Mouse (Mus musculus): ENCODE measurements around the gene 1700020A23Rik.
"Not testable (repeated sequence)": the region's sequence is repeated elsewhere in the genome, so short reads cannot be mapped to it uniquely, and the experiment has no call there.

1700020A23Rik gene

DNA sequence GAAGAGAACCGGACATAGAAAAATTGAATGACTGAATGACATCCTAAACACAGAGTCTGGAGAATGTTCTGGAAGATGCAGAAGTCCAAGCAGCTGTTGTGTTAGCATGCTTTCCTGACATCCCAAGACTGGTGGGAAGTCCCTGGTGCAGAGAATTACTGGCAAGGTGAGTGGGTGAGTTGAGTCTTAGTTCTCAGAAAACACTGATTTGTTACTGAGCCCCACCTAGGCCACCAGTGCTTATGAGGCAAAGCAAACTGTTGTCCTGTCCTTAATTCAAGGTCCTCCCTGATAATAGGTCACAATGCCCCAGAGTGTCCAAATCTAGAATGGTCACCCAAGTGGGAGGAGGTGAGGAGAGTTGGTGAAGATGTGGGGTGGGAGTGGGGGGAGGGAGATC, at the start of gene 1700020A23Rik, which contains the start of gene Gm28372:
1700020A23Rik (plus strand) TSS at position 321 of the 400 bp plus-strand sequence.
Gm28372 (plus strand) TSS at position 301 of the 400 bp plus-strand sequence.
- in situ Hi-C loops (cut with MboI; ENCODE audit: low pct_unique_long_range_greater_than_20kb in 1 of 2, low sequenced_read_pairs in 2 of 2, unreplicated experiment in 1 of 2): no loop called here

GRCm38 (mm10) chr2:130357551-130357950, 47.5 kb upstream of the 1700020A23Rik start:
- in situ Hi-C loops (cut with MboI; ENCODE audit: low pct_unique_long_range_greater_than_20kb in 1 of 2, low sequenced_read_pairs in 2 of 2, unreplicated experiment in 1 of 2): no loop called here

DNA sequence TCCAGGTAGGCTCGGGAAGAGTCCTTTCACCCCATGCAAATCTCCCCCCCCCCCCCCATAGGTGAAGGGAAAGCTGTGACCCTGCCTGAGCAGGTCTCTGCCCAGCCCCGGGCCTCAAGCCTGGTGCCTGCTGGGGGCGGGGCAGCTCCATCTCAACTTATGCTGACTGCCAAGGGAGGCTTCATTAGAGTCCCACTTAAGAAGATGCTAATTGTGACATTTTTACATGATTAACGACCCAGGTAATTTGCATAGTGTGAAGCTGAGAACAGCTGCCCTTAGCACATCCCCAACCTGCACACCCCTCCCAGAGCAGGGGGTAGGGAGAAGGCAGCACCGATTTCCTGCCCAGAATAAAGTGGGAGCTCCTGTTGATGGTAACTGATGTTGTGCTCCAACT, 46.2 kb upstream of the 1700020A23Rik start:
- in situ Hi-C loops (cut with MboI; ENCODE audit: low pct_unique_long_range_greater_than_20kb in 1 of 2, low sequenced_read_pairs in 2 of 2, unreplicated experiment in 1 of 2): no loop called here

- in situ Hi-C loops (cut with MboI; ENCODE audit: low pct_unique_long_range_greater_than_20kb in 1 of 2, low sequenced_read_pairs in 2 of 2, unreplicated experiment in 1 of 2): loop anchor here in 1 of 2 experiments (10.0 kb wide), 1 partner anchor 68 kb away; the partner anchor contains the start of gene Ebf4
Observed at GRCm38 (mm10) chr2:130362511-130363026, 42.5 kb upstream of the 1700020A23Rik start.

GRCm38 (mm10) chr2:130365211-130366094, 39.6 kb upstream of the 1700020A23Rik start:
- in situ Hi-C loops (cut with MboI; ENCODE audit: low pct_unique_long_range_greater_than_20kb in 1 of 2, low sequenced_read_pairs in 2 of 2, unreplicated experiment in 1 of 2): loop anchor here (5.0 to 10.0 kb wide), 2 partner anchors 71 to 78 kb away; partner anchors contain the start of gene Ebf4 (in 1 of the 2)

GRCm38 (mm10) chr2:130367386-130367785, 37.7 kb upstream of the 1700020A23Rik start:
- in situ Hi-C loops (cut with MboI; ENCODE audit: low pct_unique_long_range_greater_than_20kb in 1 of 2, low sequenced_read_pairs in 2 of 2, unreplicated experiment in 1 of 2): loop anchor here (5.0 to 10.0 kb wide), 2 partner anchors 73 to 80 kb away; partner anchors contain the start of gene Ebf4 (in 1 of the 2)

GRCm38 (mm10) chr2:130373026-130373425, 32.0 kb upstream of the 1700020A23Rik start:
- in situ Hi-C loops (cut with MboI; ENCODE audit: low pct_unique_long_range_greater_than_20kb in 1 of 2, low sequenced_read_pairs in 2 of 2, unreplicated experiment in 1 of 2): not testable (repeated sequence)

DNA sequence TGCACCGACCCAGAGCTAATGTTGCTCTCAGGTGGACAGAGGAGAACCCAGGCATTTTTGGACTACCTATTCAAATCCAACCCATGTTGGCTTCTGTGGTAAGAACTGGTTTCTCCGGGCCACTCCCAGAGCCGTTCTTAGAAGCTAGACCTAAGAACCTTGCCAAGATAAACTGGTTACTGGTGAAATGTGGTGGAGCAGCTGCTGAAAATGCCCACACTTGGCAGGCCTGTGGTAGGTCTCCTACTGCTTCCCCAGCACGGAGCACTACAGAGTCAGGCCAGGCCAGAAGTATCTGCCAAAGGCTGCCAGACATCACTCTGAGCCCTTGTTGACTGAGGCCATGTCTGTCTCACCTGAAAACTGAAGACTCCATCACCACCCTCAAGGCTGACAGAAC, 30.1 kb upstream of the 1700020A23Rik start:
- in situ Hi-C loops (cut with MboI; ENCODE audit: low pct_unique_long_range_greater_than_20kb in 1 of 2, low sequenced_read_pairs in 2 of 2, unreplicated experiment in 1 of 2): no loop called here

- in situ Hi-C loops (cut with MboI; ENCODE audit: low pct_unique_long_range_greater_than_20kb in 1 of 2, low sequenced_read_pairs in 2 of 2, unreplicated experiment in 1 of 2): no loop called here
Observed at GRCm38 (mm10) chr2:130383205-130383604, 21.9 kb upstream of the 1700020A23Rik start.

DNA sequence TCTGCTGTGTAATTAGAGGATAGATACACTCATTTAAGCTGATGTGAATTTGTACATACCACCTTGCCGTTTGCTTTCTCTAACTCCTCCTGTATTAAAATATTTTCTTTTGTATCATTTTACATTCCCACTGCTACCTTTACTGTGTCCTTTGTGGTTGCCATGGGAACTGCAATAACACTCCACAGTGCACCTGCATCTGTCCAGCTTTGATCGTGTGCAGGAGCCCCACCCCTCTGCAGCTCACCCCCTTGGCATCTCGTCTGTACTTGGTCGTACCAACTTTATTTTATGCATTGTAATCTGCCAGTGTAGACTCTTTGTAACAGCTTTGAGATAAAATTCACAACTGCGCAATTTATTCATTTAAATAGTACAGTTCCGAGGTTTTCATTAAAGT, 21.2 kb upstream of the 1700020A23Rik start:
- in situ Hi-C loops (cut with MboI; ENCODE audit: low pct_unique_long_range_greater_than_20kb in 1 of 2, low sequenced_read_pairs in 2 of 2, unreplicated experiment in 1 of 2): no loop called here

DNA sequence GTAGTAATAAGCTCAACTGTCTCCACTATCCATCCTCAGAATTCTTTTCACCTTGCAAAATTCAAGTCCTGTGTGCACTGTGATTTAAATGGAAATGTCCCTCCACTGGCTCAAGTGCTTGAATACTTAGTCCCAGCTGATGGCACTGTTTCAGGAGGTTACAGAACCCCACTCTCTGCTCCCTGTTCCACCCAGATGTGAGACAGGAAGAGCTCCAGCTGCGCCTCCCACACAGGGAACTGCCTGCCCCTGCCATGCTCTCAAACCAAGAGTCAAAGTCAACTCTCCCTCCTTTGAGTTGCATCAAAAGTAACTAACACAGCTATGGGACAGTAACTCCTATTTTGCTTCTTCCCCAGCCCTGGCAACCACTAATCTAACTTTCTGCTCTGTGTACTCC, 18.8 kb upstream of the 1700020A23Rik start:
- in situ Hi-C loops (cut with MboI; ENCODE audit: low pct_unique_long_range_greater_than_20kb in 1 of 2, low sequenced_read_pairs in 2 of 2, unreplicated experiment in 1 of 2): no loop called here

DNA sequence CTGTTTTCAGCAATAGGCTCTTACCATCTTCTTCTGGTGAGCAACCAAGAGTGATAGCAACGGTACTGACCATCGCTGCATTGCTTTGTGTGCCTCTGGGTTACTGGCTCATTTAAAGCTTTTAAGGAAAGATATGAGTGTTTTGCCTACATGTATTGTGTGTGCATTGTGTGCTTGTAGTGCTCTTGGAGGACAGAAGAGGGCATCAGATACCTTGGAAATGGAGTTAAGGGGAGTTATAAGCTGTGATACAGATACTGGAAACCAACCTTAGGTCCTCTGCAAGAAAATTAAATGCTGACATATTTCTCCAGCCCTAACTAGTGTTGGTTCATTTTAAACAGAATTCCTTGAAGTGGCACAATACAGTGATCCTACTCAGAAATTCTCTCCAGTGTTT, 16.3 kb upstream of the 1700020A23Rik start:
- in situ Hi-C loops (cut with MboI; ENCODE audit: low pct_unique_long_range_greater_than_20kb in 1 of 2, low sequenced_read_pairs in 2 of 2, unreplicated experiment in 1 of 2): no loop called here

DNA sequence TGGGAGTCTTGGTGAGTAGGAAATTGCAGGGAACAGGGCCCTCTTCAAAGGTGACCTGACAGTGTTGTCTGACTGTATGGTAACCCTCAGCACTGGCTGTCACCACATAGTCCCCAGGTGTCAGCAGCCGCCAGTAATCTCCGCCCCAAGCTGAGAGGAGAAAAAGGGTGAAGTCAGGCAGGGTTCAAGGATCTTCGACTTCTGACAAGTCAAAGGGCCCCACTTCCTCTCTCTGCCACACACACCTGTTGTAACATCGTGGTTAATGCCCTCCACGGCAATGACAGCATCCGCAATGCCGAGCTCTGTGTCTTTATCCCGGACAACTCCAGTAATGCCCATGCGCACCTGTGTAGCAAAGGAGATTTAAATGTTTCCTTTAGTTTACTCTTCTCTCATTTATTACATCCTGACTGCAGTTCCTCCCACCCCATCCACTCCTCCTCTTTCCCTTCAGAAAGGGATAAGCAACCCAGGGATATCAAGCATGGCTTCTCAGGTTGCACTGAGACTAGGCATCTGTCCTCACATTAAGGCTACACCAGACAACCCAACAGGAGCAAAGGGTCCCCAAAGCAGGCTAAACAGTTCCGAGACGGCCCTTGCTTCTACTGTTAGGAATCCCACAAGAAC, 13.9 kb upstream of the 1700020A23Rik start:
- in situ Hi-C loops (cut with MboI; ENCODE audit: low pct_unique_long_range_greater_than_20kb in 1 of 2, low sequenced_read_pairs in 2 of 2, unreplicated experiment in 1 of 2): no loop called here

- in situ Hi-C loops (cut with MboI; ENCODE audit: low pct_unique_long_range_greater_than_20kb in 1 of 2, low sequenced_read_pairs in 2 of 2, unreplicated experiment in 1 of 2): no loop called here
Observed at GRCm38 (mm10) chr2:130392836-130393235, 12.2 kb upstream of the 1700020A23Rik start.

DNA sequence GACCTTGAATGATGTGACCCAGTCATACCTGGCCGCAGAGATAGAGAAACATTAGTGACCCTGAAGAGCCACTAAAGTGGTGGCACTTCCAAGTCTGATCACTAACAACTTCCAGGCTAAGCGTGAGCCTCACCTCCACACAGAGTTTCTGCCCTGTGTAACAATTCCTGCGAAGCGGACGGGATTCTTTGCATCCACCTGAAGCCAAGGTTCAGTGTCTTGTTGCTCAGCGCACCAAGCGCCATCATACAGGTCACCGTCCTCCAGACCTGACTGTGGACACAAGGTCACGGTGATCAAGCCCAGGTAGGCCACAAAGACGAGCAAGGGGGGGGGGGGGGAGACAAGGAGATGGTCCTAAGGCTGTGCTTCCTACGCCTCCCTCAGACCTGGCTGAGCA, 9.4 kb upstream of the 1700020A23Rik start:
- in situ Hi-C loops (cut with MboI; ENCODE audit: low pct_unique_long_range_greater_than_20kb in 1 of 2, low sequenced_read_pairs in 2 of 2, unreplicated experiment in 1 of 2): no loop called here

DNA sequence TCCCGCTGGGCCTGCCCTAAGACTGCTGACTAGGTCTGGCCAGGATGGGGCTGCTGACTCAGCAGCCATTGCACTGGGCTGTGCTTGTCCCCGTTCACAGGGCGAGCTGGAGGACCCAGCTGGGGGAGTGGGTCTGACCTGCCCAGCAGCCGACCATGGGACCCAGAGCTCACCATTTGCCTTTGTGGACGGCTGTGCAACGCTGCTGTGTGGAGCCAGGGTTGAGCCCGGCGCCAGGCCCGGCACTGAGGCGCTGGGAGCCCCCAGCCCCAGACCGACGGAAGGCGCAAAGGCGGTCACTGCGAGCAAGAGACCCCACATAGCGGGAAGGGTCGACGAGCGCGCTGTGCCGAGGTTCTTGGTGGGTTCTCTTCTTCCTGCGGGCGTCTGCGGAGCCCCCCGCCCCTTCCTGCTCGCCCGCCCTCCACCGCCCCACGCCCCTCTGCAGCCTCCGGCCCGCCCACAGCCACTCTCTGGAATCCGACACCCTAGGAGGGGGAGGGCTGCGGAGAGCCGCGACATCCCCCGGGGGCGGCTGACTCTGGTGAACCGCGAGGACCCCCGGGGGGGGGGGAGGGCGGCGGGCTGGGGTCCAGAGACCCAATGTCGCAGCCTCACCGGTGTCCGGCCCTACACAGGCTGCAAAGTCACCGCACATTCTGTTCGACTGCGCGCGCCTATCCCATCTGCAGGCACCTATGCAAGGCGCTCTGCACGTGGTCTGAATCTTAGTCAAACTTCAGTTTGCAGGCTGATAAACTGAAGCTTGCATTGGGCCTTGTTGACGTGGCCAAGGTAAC, 7.7 kb upstream of the 1700020A23Rik start, which contains the start of gene Cpxm1:
Cpxm1 (minus strand) TSS at position 389 of the 800 bp plus-strand sequence.
- in situ Hi-C loops (cut with MboI; ENCODE audit: low pct_unique_long_range_greater_than_20kb in 1 of 2, low sequenced_read_pairs in 2 of 2, unreplicated experiment in 1 of 2): no loop called here

DNA sequence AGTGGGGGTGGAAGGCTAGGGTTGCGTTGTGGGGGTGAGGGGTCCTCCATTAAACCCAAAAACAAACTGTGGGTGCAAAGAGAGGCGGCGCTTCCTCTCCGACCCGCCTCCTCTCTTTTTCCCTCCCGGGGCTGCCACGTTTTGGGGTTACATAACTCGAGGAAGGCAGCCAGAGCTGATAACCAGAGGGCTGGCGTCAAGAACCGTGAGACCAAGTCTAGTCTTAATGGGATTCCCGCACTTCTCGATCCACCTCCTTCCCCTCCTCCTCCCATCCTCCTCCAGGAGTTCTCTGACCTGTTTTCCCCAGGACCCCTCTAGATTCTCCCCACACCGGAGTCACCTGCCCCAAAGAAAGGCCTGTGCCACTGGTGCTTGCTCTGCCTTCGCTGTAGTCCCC, 7.0 kb upstream of the 1700020A23Rik start:
- in situ Hi-C loops (cut with MboI; ENCODE audit: low pct_unique_long_range_greater_than_20kb in 1 of 2, low sequenced_read_pairs in 2 of 2, unreplicated experiment in 1 of 2): no loop called here

DNA sequence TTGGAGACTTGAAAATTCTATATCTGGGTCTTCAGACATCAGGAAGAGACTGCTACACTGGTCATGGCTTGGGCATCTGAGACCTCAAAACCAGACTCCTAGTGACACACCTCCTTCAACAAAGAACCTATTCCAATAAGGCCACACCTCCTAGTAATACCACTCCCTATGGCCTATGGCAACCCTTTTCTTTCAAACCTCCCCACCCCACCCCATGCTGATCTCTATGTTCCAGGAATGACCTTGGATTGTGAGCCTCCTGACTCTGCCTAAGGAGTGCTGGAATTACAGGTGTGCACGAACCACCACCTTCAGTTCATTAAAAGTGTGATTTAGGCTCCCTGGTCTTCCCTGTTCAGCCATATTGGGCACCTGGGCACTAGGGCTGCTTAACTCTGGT, 5.0 kb upstream of the 1700020A23Rik start:
- in situ Hi-C loops (cut with MboI; ENCODE audit: low pct_unique_long_range_greater_than_20kb in 1 of 2, low sequenced_read_pairs in 2 of 2, unreplicated experiment in 1 of 2): no loop called here
